Mouse (Mus musculus) myocyte (in vitro differentiated cells): ENCODE measurements around the gene Efcab11.

Experiments
- CEBPB ChIP-seq: IDR thresholded peaks from 2 replicates; pipeline ENCODE4 v1.6.1; 2011; ENCODE audit warnings: mild to moderate bottlenecking, moderate library complexity; ENCODE audit not compliant: poor library complexity, insufficient read depth, severe bottlenecking
- E2F4 ChIP-seq: IDR thresholded peaks from one replicate; pipeline ENCODE4 v1.6.1; 2011; ENCODE audit warnings: mild to moderate bottlenecking, control low read depth, moderate library complexity; ENCODE audit not compliant: insufficient read depth
- MAX ChIP-seq: IDR thresholded peaks from one replicate; pipeline ENCODE4 v1.6.1; 2011; ENCODE audit warnings: low read depth, mild to moderate bottlenecking, control low read depth
- MYOD1 ChIP-seq, 3 experiments: IDR thresholded peaks; one replicate each; pipeline ENCODE4 v1.6.1; 2011; ENCODE audit warnings: control low read depth in 2 of 3, low read depth in 2 of 3, mild to moderate bottlenecking in 2 of 3, moderate library complexity in 1 of 3; ENCODE audit not compliant: insufficient read length in 2 of 3, control insufficient read depth in 1 of 3
- MYOG ChIP-seq, 3 experiments: IDR thresholded peaks; one replicate each; pipeline ENCODE4 v1.6.1; 2011; ENCODE audit warnings: control low read depth in 2 of 3, low read depth in 2 of 3, mild to moderate bottlenecking in 2 of 3; ENCODE audit not compliant: insufficient read length in 2 of 3, control insufficient read depth in 1 of 3, insufficient read depth in 1 of 3
- POLR2A ChIP-seq: IDR thresholded peaks from one replicate; pipeline ENCODE4 v1.6.1; 2011; ENCODE audit warnings: low read depth, mild to moderate bottlenecking, control low read depth, moderate library complexity; ENCODE audit not compliant: insufficient read length
- REST ChIP-seq: IDR thresholded peaks from one replicate; pipeline ENCODE4 v1.6.1; 2011; ENCODE audit warnings: mild to moderate bottlenecking, control low read depth, moderate library complexity; ENCODE audit not compliant: insufficient read depth, insufficient read length
- TCF12 ChIP-seq: IDR thresholded peaks from one replicate; pipeline ENCODE4 v1.6.1; 2011; ENCODE audit warnings: mild to moderate bottlenecking, control low read depth; ENCODE audit not compliant: poor library complexity, insufficient read depth, severe bottlenecking
- TCF3 ChIP-seq: IDR thresholded peaks from one replicate; pipeline ENCODE4 v1.6.1; 2011; ENCODE audit warnings: low read depth, control low read depth; ENCODE audit not compliant: insufficient read length
- USF1 ChIP-seq: IDR thresholded peaks from one replicate; pipeline ENCODE4 v1.6.1; 2011; ENCODE audit warnings: low read depth, mild to moderate bottlenecking, control low read depth, moderate library complexity

DNA sequence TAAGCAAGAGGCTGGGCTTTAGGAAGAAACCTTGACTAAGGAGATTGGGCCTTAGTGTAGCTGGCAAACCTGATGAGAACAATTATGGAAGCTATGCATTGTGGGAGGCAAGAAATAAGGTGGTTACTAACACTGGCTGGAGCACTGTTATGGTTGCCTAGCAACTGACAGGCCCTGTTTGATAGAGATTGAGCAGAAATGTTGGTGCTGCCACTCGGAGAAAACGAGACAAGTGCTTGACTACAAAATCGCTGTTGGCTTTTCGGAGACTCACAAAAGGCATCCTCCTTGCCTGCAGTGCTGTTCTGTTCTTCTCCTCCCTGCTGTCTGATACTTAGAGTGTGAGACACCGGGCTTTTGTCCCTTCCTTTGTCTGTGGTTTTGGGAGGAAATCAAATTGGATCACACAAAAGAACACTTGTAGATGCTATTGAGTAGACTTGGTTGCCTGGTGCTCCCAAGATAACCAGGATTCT is 38.9 kb upstream of the Efcab11 start:
- TF ChIP-seq USF1 (no peak), E2F4 (no peak), TCF12 (no peak), POLR2A (no peak), MYOD1 (IDR thresholded peaks at IDR 0.05; ENCODE audit: control insufficient read depth in 1 of 3, insufficient read length in 2 of 3, low read depth in 2 of 3) (no peak), MAX (no peak), MYOG (IDR thresholded peaks at IDR 0.05; ENCODE audit: control insufficient read depth in 1 of 3, insufficient read depth in 1 of 3, insufficient read length in 2 of 3, low read depth in 2 of 3) (no peak), CEBPB (no peak), TCF3 (no peak), REST (no peak)
